Mouse (Mus musculus) Muller cell, postnatal 12 days (primary cell): ENCODE measurements around the gene Mllt3.

Experiments
- DNase-seq: peaks from one replicate; pipeline ENCODE4 v3.0.0-alpha.2; 2015; ENCODE audit errors: inconsistent ontology term

Gene Mllt3

GRCm38 (mm10) chr4:87826336-87826735 lies 206.8 kb downstream of the Mllt3 start:
- no peak for DNase-seq

- DNase-seq: no peak
Measured at GRCm38 (mm10) chr4:87823623-87824022, 209.5 kb downstream of the Mllt3 start.

GRCm38 (mm10) chr4:87823191-87823590 lies 210.0 kb downstream of the Mllt3 start:
- no peak for DNase-seq

- DNase-seq: peak; percentile 50
Measured at GRCm38 (mm10) chr4:87820911-87821310, 212.3 kb downstream of the Mllt3 start.

- DNase-seq: peak; percentile 40
Measured at GRCm38 (mm10) chr4:87819182-87819581, 214.0 kb downstream of the Mllt3 start.

GRCm38 (mm10) chr4:87818276-87818675 lies 214.9 kb downstream of the Mllt3 start:
- DNase-seq: no peak

GRCm38 (mm10) chr4:87815465-87816108 lies 217.6 kb downstream of the Mllt3 start:
- no peak for DNase-seq

- DNase-seq: no peak
Measured at GRCm38 (mm10) chr4:87811899-87812298, 221.3 kb downstream of the Mllt3 start.

GRCm38 (mm10) chr4:87806196-87806987 lies 226.8 kb downstream of the Mllt3 start:
- no peak for DNase-seq

- DNase-seq: no peak
Measured at GRCm38 (mm10) chr4:87804576-87804975, 228.6 kb downstream of the Mllt3 start.

- DNase-seq: no peak
Measured at GRCm38 (mm10) chr4:87803313-87803712, 229.9 kb downstream of the Mllt3 start.

GRCm38 (mm10) chr4:87802140-87802539 lies 231.0 kb downstream of the Mllt3 start:
- no peak for DNase-seq

GRCm38 (mm10) chr4:87801332-87801731 lies 231.8 kb downstream of the Mllt3 start:
- no peak for DNase-seq

- no peak for DNase-seq
Measured at GRCm38 (mm10) chr4:87800276-87800675, 232.9 kb downstream of the Mllt3 start.

- DNase-seq: no peak
Measured at GRCm38 (mm10) chr4:87799418-87799817, 233.7 kb downstream of the Mllt3 start.

GRCm38 (mm10) chr4:87795261-87795660 lies 237.9 kb downstream of the Mllt3 start:
- DNase-seq: no peak

- no peak for DNase-seq
Measured at GRCm38 (mm10) chr4:87794216-87794615, 238.9 kb downstream of the Mllt3 start.

GRCm38 (mm10) chr4:87792511-87792910 lies 240.7 kb downstream of the Mllt3 start:
- DNase-seq: no peak

GRCm38 (mm10) chr4:87789446-87789845 lies 243.7 kb downstream of the Mllt3 start:
- DNase-seq: no peak

- peak; percentile 35 for DNase-seq
Measured at GRCm38 (mm10) chr4:87788691-87789090, 244.5 kb downstream of the Mllt3 start.

GRCm38 (mm10) chr4:87785132-87786074 lies 247.8 kb downstream of the Mllt3 start:
- peak; percentile 81 for DNase-seq

GRCm38 (mm10) chr4:87783809-87784208 lies 249.4 kb downstream of the Mllt3 start:
- no peak for DNase-seq
